Mouse (Mus musculus): ENCODE data around the gene Smpd4. TPM values are rescaled to one million over a fixed set of nuclear protein-coding genes. Genes with fewer than 3 reads are reported as not detected.

The Smpd4 gene
- total RNA-seq (2021), result 10 to 100 TPM; 29.8 to 31.9 TPM

DNA sequence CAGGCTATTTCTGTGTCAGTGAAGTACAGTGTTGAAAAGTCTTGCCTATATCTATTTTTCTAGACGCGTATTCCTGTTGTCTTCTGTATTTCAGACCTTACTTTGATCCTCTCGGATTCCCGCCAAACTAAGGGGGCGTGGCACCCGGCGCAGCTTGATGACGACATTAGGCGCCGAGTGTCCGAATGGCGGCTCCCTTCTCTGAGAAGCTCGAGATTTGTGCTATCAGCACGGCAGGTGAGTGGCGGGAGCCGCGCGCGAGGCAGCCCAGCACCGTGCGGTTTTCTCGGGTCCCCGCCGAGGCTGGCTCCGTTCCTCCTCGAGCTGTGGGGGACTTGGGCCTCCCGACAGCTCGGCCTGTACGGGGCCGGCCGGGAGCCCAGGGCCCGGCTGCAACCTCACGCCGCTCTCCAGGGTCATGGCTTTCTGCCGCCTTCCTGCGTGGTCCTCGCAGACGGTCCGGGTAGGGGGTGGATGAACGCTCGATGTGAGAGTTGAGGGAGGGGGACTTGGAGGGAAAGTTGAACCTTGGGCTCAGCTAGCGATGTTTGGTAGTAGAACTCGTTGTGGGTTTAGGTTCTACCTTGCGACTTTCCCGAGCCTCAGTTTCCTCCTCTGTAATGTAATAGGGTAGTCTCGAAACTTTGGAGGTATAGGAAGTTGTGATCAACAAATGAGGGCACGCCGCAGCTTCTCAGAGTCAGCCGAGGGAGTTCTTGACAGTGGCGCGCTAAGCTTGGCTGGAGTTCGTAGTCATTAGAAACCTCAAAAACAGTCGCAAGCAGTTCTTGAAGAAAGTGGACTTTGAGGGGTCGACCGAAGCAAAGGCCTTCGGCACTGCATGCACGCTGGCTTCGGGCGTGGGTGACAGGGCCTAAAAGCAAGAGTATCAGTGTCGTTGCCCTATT lies at the start of gene Smpd4:
Gene Smpd4, plus strand, starts transcription at position 157 of the 908 bp plus-strand sequence.
- intact Hi-C loops (cut with DNase I), result loop anchor here (10.0 kb wide), 1 partner anchor 145 kb away; no protein-coding TSS in a partner anchor
- DNase-seq, result peak; percentile 92 to 96

DNA sequence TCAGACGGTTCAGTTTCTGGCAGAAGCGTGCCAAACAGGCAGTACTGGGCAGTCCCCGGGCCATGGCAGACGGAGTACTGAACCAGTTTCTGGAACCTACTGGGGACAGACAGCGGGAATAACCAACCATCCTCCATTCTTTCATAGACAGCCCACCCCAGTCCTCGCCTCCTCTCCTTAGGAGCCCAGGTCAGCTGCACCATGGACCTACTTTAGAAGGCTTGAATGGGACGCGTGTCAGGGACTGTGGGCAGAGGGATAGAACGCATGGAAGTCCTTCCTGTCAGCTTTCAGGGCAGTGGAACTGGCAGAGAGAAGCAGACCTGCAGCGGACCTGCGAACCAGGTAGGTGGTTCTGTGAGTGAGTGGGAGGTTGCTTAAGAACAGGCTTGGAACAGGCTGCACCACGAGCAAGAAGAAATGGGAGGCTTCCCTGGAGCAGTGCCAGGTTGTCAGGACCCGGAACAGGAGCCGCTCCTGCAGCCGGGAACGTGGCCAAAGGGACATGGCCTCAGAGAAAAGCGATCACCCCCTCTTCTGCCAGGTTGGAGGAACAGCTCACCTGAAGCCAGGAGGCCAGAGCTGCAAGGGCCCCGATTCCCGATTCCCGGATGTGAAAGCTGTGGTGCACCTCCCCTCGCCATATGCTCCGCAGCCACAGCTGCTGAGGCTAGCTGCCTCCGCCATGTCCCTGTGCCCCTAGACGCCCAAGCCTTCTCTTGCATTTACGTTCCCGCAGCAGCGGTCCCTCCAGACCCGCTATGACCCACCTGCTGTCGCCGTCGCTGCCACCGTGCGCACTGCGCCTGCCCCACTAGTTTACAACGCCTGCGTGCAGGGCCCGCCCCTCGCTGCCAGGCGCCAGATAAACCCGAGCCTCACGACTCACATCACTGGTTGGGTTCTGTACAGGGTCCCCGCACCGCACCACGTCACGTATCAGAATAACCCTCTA lies 43.0 kb upstream of the Smpd4 start:
- intact Hi-C loops (cut with DNase I), result no loop called here

DNA sequence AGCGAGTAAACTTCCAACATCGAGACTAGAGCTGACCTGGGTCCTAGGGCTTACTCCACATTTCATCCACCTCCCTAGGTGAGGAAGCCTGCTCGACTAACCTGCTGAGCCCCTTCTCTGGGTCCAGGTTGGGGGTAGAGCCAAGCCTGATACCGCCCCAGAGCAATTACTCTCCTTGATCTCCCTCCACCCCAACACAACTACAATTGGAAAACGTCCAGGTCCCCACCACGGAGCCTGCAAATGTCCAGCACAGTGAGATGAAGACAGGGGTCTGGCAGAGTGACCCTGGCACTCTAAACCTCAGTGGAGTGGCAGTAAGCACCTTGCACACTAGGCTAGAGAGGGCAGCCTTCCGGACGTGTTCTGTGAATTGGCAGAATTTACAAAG lies 42.3 kb upstream of the Smpd4 start:
- intact Hi-C loops (cut with DNase I), result no loop called here
- no peak for DNase-seq

More for the DNA sequence above, 43.0 kb upstream of the Smpd4 start:
- DNase-seq, result peak; percentile 63 to 70

DNA sequence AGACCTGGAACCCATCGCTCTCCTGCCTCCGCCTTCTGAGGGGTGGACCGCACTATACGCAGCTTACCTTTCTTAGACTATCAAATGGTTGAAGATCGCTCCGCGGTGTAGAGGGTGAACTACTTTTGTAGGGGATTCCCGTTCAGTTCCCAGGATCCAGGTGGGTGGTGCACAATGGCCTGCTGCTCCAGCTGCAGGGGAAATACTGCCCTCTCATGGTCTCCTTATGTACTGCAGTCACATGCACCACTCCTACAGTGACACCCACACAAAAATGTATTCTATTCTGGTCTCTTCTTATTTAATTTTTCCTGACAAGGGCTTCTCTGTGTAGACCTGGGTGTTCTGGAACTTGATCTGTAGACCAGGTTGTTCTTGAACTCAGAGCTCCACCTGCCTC lies 36.1 kb upstream of the Smpd4 start, which contains the start of gene Slc7a4:
Gene Slc7a4, minus strand, starts transcription at position 151 of the 400 bp plus-strand sequence.
- intact Hi-C loops (cut with DNase I), result no loop called here
- no peak for DNase-seq

DNA sequence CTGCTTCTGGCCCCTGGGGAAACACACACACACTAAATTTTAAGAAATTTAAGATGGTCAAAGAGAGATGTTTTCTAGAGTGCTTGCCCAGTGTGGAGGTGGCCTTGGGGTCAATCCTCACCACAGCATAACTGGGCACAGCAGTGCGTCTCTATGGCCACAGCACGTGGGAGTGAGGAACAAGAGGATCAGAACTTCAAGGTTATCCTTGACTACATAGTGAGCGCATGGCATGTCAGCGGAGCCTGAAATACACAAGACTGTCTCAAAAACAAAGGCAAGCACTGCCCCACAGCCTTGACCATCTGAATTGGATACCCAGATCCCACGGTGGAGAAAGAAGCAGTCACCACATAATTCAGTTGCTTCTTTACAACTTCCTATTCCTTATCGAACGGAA lies 34.6 kb upstream of the Smpd4 start:
- intact Hi-C loops (cut with DNase I), result no loop called here
- no peak for DNase-seq

DNA sequence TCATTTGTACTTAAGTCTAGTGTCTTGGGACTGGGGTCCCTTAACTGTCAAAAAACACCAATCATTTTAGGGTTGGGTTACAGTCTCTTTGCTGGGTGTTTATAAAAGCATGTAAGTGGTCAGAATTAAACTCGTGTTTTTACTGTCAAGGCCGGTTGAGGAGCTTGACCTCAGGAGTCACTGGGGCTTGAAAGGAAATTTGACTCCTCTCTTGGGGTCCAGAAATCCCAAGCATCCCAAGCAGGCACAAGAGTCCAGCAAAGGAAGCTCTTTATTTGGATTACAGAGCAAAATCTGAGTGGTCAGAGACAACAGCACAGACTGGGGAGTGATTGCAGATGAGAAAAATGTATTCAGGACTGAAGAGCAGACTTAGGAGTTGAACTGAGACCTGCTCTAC lies 28.4 kb upstream of the Smpd4 start:
- intact Hi-C loops (cut with DNase I), result no loop called here

DNA sequence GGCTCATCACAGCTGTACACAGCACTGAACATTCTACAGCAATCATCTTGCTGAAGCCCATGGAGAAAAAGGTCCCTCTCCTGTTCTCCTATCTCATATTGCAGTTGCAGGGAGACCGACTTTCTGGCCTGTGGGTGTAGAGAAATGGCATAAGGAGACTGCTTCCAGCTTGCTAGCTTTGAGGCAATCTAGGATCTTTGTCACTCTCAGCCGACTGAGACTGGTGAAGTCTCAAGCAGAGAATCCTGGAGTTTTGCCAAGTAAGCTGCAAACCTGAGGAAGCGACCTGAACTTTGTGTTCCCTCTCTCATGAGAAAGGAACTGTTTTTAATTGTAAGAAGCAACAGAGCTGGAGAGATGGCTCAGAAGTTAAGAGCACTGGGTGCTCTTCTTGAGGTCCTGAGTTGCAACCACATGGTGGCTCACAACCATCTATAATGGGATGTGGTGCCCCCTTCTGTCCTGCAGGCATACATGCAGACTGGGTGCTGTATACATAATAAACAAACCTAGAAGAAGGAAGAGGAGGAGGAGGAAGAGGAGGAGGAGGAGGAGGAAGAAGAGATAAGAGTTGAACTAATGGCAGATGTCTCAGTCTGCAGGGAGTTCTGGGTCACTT lies 18.1 kb upstream of the Smpd4 start:
- intact Hi-C loops (cut with DNase I), result no loop called here
- DNase-seq, result peak in 1 of 2 experiments; percentile 5

More for the DNA sequence above, 28.4 kb upstream of the Smpd4 start:
- no peak for DNase-seq

DNA sequence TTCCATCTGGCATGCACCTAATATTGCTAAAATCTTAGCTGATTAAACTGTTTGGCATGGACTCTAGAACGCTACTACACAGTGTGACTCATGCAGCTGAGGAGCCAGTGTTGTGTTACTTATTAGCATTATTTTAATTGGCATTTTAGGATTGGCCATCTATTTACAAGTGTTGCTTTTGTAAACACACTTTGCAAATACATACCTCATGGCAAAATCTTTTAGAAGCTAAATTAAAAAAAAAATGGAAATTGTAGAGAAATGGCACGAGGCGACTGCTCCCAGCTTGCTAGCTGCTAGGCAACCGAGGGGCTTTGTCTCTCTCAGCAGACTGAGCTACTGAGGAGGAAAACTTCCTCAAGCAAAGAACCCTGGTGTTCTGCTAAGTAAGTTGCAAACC lies 14.2 kb upstream of the Smpd4 start:
- intact Hi-C loops (cut with DNase I), result no loop called here
- no peak for DNase-seq

DNA sequence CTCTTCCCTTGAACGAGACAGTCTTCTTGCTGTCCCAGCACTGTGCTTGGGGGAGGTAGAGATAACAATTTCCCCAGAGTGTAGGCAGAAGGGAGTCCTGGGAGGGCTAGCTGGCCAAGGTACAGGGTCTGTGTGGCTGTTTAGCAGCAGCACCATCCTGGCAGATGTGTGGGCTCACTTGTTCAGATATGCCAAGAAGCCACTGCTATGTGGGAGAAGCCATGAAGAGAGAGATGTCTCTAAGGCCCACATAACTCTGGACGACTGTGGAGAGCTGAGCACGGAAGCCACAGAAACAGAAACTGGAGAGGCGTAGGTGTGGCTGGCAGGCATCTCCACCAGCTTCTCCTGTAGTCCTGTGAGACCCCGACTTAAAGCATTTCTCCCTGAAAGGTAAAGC lies 13.5 kb upstream of the Smpd4 start:
- intact Hi-C loops (cut with DNase I), result no loop called here
- no peak for DNase-seq

DNA sequence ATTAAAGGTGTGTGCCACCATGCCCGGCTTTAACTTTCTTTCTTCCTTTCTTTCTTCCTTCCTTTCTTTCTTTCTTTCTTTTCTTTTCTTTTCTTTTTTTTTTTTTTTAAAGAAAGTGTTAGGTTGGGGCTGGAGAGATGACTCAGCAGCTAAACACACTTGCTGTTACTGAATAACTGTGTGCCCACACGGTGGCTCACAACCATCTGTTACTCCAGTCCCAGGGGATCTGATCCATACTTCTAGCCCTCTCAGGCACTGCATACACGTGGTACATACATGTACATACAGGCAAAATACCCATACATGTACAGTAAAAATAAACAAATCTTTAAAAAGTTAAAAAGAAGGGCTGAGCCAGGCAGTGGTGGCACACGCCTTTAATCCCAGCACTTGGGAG lies 7.8 kb upstream of the Smpd4 start:
- DNase-seq, result no peak
- intact Hi-C loops (cut with DNase I), result loop anchor here (10.0 kb wide), 1 partner anchor 137 kb away; no protein-coding TSS in a partner anchor

DNA sequence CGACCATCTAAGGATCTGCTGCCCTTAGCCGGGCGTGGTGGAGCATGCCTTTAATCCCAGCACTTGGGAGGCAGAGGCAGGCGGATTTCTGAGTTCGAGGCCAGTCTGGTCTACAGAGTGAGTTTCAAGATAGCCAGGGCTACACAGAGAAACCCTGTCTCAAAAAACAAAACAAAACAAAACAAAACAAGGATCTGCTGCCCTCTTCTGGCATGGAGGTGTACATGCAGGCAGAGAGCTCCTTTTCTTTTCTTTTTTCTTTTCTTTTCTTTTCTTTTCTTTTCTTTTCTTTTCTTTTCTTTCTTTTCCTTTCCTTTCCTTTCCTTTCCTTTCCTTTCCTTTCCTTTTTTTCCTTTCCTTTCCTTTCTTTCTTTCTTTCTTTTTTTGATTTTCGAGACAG lies 4.4 kb upstream of the Smpd4 start:
- intact Hi-C loops (cut with DNase I), result loop anchor here (10.0 kb wide), 1 partner anchor 140 kb away; no protein-coding TSS in a partner anchor
- DNase-seq, result peak in 1 of 2 experiments; percentile 23

DNA sequence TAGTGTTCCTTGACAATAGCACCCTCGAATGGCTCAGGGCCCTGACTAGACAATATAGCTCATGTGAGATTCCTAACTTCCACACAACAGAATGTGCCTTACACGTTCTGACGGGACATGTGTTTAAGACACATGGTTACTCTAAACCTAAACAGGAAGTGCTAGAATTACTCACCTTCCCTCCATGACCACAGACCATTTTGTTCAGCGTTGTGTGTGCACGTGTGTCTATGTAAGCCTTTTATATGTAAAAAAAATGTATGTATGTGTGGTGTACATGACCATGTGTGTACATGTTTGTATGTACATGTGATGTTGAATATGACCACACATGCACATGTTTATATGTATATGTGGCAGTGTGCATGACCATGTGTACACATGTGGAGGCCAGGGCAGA lies 2.9 kb upstream of the Smpd4 start:
- intact Hi-C loops (cut with DNase I), result loop anchor here (2.0 to 10.0 kb wide), 2 partner anchors 57 to 141 kb away; no protein-coding TSS in a partner anchor
- DNase-seq, result no peak

DNA sequence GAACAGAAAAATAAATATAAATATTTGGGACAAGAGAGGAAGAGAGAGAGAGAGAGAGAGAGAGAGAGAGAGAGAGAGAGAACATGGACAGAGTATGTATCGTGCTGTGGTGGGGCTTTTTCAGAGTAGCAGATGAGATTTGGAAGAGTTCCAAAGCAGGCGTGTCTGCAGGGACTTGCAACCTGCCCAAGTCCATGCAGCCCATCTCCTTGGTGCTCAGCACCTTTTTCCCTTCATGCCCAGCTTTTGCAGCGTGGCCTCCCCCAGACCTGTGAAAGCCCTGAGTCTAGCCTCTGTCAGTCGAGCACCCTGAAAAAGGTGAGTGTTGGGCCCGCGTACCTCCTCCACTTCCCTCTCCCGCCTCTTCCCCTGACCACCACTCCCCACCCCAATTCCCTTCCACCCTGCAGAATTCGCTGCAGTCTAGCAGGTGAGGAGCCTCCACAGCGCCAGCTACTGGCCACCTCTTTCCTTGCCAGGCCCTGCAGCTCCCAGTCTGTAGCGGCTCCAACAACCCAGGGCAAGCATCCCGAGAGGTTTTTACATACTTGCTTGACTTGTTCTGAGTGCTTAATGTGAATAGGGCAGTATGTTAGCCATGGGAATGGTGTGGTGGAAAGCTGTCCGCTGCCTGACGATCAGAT lies 1.1 kb upstream of the Smpd4 start:
- intact Hi-C loops (cut with DNase I), result loop anchor here (2.0 to 10.0 kb wide), 2 partner anchors 59 to 143 kb away; no protein-coding TSS in a partner anchor
- DNase-seq, result peak; percentile 46 to 55

DNA sequence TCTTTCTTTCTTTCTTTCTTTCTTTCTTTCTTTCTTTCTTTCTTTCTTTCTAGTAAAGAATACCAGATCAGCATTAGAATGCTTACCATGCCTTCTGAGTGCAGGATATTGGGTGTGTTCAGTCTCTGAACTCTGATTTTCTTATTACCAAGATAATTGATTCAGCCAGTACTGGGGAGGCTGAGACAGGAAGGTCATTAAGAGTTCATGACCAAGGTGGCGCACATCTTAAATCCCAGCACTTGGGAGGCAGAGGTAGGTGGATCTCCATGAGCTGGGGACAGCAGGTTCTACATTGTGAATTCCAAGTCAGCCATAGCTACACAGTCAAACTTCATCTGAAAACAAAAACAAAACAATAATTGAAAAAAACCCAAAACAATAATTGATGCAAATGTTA lies 2.8 kb downstream of the Smpd4 start:
- DNase-seq, result no peak
- intact Hi-C loops (cut with DNase I), result no loop called here

DNA sequence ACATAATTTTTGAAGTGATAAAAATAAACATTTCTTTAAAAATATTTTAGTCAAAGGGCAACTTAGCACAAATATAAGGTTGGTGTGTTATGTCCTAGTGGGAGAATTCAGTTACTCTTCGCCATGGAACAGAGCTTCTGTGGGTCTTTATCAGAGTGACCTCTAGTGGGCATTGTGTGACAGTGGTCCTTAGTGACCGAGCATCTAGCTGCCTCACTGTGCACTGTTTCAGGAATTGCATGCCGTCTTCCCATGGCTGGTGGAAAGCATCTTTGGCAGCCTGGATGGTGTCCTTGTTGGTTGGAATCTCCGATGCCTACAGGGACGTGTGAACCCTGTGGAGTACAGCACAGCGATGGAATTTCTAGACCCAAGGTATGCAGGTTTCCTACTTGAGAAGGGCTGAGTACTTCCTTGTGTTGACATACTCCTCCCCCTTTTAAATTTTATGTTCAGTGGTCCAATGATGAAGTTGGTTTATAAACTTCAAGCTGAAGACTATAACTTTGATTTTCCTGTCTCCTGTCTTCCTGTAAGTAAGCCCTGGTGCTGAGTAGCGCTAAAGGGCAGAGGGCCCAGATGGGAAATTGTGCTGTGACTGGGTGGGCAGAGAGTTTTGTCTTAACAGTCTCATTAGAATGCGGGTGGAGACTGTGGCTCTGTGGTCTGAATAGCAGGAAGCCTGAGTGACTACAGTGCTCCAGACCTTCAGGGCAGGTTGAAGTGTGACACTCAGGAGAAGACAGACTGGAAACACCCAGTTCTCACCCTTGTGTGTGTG lies 6.5 kb downstream of the Smpd4 start:
- intact Hi-C loops (cut with DNase I), result no loop called here
- no peak for DNase-seq

DNA sequence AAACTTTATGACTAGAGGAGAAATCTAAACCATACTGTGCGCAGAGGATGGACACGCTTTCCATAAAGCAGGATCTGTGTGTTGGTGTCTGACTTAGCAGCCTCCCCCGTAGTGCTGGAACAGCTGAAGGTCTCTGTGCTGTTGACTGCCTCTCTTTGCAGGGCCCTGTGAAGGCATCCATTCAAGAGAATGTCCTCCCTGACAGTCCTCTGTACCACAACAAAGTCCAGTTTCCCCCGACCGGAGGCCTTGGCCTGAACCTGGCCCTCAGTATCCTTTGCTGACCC lies 7.1 kb downstream of the Smpd4 start:
- intact Hi-C loops (cut with DNase I), result no loop called here
- DNase-seq, result no peak

DNA sequence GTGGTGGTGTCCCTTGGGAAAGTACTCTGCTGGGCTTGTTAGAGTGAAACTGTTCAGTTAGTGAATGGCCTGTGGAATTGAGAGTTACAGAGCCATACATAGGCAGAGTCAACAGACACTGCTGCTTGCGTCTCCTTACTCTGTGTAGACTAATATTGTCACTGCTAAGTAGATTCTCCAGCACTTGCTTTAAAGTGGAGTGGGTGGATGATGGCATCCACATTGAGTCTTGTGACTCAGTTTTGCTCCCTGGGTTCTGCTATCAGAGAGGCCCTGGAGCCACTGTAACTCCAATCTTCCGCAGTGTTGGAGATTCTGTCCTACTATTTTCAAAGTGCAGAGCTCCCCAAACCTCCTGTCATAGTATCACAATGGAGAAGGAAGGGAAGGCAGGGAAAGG lies 13.4 kb downstream of the Smpd4 start:
- no peak for DNase-seq
- intact Hi-C loops (cut with DNase I), result no loop called here

DNA sequence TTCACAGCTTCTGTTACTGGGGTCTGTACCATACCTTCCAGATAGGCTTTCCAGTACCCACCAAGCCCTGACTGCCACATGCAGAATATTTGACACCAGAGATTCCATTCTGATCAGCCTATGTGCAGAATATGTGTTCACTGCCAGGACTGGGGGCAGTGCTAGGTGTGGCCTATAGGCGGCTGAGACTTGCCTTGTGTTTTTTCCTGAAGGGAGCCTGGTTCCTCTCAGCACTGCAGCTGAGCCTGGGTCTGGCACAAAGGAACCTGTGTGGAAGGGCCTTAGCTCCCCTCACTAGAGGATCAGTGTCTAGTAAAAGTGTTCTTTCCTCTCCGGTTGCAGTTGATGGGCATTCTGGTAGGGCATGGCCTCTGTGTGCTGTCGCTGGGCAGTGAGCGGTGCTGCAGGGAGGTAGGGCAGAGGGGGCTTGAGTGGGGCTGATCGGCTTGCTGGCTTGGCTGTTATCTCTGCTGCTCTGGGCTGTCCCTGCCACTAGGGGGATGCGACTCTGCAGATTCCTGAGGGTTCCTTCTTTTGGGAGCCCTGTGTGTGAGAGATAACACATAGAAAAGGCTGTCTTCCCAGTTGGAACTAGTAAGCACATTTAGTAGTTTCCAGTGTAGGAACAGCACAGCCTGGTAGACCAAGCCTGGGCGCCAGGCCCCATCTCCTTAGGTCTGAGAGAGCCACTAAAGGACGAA lies 14.5 kb downstream of the Smpd4 start:
- DNase-seq, result no peak
- intact Hi-C loops (cut with DNase I), result no loop called here

DNA sequence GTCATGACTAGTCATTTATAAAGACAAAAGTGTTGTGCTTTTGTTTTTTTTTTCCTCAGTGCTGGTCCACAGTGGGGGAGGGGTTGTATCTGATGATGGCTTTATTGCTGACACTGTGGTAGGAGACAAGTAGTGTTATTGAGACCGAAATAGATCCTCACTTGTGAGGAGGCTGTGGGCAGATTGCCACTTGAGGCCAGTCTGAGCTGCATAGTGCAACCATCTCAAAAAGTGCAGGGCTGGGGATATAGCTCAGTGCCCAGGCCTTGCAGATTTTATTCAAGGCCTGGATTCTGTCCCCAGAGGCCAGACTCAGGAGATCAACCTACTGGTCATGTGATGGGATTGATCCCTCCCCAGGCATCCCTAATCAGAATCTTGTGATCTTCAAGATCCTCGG lies 17.8 kb downstream of the Smpd4 start:
- no peak for DNase-seq
- intact Hi-C loops (cut with DNase I), result no loop called here

Measured in heart, postnatal 10 days (tissue).